Mouse (Mus musculus): Measurements from ENCODE around the gene Calhm3.

DNA sequence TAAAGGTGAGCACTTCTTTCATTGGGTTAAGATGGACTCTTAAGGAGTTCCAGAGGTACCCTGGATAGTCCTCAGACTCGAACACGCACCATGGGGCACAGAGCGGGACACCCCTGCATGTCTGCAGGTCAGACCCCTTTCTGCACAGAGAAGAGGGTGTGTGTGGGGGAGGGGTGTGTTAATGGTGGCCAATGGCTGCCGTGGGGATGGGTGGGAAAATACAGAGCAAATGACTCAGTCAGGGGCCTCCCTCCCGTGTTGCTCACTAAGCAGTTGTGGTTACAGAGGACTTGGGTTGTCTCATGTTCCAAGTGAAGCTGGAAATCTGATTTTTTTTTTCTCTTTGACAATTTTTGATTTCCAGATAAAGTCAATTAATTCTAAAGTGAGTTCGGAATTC lies 15.1 kb downstream of the Calhm3 start:
- TF ChIP-seq CTCF (conservative IDR thresholded peaks at IDR 0.05; ENCODE audit: insufficient read depth, insufficient read length, low read depth, low read length) (no peak), POLR2A (IDR thresholded peaks at IDR 0.05; ENCODE audit: low read depth, low read length) (no peak)

Data from kidney, adult 2 months (tissue).